Mouse (Mus musculus) brain, embryonic 18.5 days (tissue): Measurements from ENCODE around the gene Ropn1l.

ENCODE experiments used
- DNase-seq: peaks from one replicate; pipeline ENCODE4 v3.0.0-alpha.2; 2012; ENCODE audit warnings: low read depth, low spot score

Ropn1l gene

GRCm38 (mm10) chr15:31407490-31407889 is 46.0 kb downstream of the Ropn1l start:
- DNase-seq: no peak

GRCm38 (mm10) chr15:31406881-31407280 is 46.7 kb downstream of the Ropn1l start:
- no peak for DNase-seq

GRCm38 (mm10) chr15:31404346-31404745 is 49.2 kb downstream of the Ropn1l start:
- DNase-seq: no peak

GRCm38 (mm10) chr15:31402200-31402892 is 51.2 kb downstream of the Ropn1l start:
- DNase-seq: no peak

GRCm38 (mm10) chr15:31400974-31401373 is 52.6 kb downstream of the Ropn1l start:
- DNase-seq: no peak

- DNase-seq: no peak
Measured at GRCm38 (mm10) chr15:31398769-31399168, 54.8 kb downstream of the Ropn1l start.

GRCm38 (mm10) chr15:31397379-31397778 is 56.2 kb downstream of the Ropn1l start:
- DNase-seq: no peak

- no peak for DNase-seq
Measured at GRCm38 (mm10) chr15:31396755-31397154, 56.8 kb downstream of the Ropn1l start.

- no peak for DNase-seq
Measured at GRCm38 (mm10) chr15:31395986-31396385, 57.6 kb downstream of the Ropn1l start.

- DNase-seq: no peak
Measured at GRCm38 (mm10) chr15:31393402-31393801, 60.1 kb downstream of the Ropn1l start.

GRCm38 (mm10) chr15:31392705-31393104 is 60.8 kb downstream of the Ropn1l start:
- DNase-seq: no peak

- no peak for DNase-seq
Measured at GRCm38 (mm10) chr15:31392135-31392534, 61.4 kb downstream of the Ropn1l start.
